Mouse (Mus musculus) heart, postnatal 36 days (tissue): ENCODE measurements around the gene Plcg1. TPM values are rescaled to one million over a fixed set of nuclear protein-coding genes. Genes with fewer than 3 reads are reported as not detected.

Experiments
- DNase-seq, 2 experiments: peaks; one replicate each; pipeline ENCODE4 v3.0.0; 2021 to 2022
- intact Hi-C: fragments of 180-260 bp; cut with DNase I; formaldehyde crosslinking; loops from one replicate; pipeline ENCODE4 v1.15.1; 2025
- total RNA-seq, 2 experiments: library from RNA; stranded (reverse); gene quantifications; 2 replicates each; pipeline ENCODE4 v1.2.3; 2021

Gene Plcg1
- total RNA-seq: 10 to 100 TPM; 56.7 to 73.1 TPM

DNA sequence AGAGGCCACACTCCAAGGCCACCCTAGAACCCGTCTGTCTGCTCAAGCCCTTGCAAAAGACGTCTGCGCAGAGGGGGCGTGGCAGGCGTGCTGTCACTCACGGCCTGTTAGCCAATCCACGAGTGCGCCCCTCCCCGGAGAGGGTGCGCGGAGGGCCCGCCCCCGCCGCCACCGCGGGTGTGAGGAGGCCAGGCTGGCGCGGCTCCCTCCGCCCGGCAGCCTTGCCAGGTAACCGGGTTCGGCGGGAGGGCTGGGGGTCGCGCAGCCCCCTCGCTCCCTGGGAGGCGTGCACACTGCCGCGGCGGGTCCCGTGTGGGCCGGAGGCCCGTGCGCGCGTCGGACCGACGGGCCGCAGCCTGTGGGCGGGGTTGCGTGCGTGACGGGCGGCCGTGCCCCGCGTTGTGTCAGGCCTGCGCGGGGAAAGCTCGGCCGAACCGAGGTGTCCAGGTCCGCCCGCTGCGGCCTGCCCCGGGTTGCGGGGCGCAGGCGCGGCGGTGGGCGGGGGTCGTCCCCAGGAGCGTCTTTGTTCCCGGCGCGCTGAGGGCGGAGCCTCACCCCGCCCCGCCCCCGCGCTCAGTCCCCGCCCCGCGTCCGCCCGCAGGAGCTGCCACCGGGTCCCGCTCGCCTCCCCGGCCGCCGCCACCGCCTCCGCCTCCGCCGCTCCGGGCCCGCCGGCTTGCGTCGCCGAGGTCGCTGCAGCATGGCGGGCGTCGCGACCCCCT lies at the start of gene Plcg1:
TSS of gene Plcg1 (plus strand) at position 184 of the 722 bp plus-strand sequence.
- intact Hi-C loops: loop anchor here (2.0 kb wide), 1 partner anchor 62 kb away; no protein-coding TSS in a partner anchor
- DNase-seq: peak; percentile 94 to 95

DNA sequence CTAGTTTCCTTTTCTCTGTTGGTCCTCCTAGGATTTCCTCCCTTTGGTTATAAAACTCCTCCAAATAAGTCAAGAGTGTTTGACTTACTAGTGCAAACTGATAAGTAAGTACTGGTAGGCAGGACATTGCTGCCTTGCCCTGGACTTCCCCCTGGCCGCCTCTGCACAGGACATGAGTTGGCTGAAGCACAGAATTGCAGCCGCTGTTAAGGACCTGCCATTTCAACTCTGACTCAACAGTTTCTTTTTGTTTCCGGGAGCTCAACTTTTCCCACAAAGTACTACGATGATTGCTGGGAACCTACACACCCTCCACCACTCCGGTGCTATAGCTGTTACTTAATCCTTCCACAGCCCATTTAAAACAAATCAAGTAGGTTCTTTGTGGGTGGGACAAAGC lies 30.8 kb upstream of the Plcg1 start:
- peak; percentile 56 to 59 for DNase-seq
- intact Hi-C loops: loop anchor here (2.0 to 5.0 kb wide), 3 partner anchors 53 to 98 kb away; no protein-coding TSS in a partner anchor

DNA sequence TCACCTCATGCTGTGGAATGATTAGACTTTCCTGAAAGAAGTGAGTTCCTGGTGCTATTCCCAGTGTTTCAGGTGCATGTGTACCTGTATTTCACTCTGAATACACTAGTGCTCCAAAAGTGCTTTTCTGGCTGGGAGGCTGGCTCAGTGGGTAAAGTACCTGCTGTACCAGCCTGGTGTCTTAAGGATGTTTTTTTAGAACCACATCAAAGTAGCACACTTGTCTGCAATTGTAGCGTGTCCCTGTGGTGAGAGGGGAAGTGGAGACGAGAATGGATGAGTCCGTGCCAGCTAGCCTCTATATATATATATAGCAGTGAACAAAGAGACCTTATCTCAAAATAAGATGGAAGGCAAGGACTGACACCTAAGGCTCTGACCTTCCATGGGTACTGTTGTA lies 29.5 kb upstream of the Plcg1 start:
- no peak for DNase-seq
- intact Hi-C loops: loop anchor here (2.0 to 5.0 kb wide), 3 partner anchors 55 to 99 kb away; no protein-coding TSS in a partner anchor

DNA sequence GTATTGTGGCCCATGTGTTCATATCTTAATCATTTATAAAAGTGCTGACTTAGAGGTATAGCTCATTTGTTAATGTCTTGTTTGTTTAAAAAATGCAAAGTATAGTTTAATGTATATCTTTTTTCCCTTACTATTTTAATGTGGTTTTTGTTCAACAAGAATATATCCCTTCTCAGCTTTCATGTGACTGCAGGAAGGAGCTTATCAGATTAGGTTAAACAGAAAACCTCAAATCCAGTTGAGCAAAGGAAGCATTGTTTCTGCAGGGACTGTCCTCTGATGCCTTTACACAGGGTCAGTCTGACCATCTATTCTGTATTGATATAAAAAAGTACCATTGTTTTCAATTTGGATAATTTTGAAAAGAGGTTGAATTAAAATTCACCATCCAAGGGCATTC lies 28.3 kb upstream of the Plcg1 start:
- no peak for DNase-seq

DNA sequence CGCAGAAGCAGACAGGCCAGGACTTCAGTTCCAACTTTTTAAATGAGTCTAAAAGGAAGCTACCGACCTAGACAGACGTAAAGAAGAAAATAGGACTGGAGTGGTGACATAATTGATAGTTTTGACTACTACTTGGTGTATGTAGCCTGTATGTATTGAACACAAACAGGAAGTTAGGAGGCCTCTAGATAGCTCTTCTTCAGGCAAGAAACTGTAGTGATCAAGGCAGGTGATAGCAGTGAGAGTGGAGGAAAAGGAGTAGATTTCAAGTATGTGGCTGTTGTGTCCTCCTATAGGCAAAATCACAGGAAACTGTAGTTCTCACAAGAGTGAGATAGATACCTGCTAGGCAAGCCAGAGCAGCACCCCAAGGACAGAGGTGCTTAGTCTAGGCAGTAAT lies 23.4 kb upstream of the Plcg1 start:
- no peak for DNase-seq
- intact Hi-C loops: no loop called here

More for the DNA sequence above, 28.3 kb upstream of the Plcg1 start:
- intact Hi-C loops: loop anchor here (5.0 kb wide), 2 partner anchors 86 to 101 kb away; no protein-coding TSS in a partner anchor

DNA sequence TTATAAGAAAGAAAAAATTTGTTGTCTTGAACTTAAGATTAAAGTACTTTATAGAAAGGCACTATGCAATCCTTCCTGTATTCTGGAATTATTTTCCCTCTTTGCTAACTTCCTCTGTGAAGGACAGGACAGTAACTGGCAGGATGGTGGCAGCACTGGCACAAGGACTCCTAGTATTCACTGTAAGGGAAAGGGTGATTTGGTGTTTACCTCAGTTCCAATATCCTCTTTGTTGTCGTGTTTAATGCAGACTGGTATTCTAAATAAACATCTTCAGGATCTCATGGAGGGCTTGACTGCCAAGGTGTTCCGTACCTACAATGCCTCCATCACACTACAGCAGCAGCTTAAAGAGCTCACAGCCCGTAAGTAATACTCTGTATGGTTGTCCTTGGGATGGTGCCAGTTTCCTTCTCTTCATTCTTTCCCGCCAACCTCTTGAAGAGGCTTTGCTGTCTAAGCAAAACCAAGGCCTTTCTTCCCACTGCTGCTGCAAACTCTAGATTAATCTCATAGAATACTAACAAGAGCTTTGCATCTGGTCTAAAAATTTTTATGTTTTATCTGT lies 15.6 kb upstream of the Plcg1 start:
- DNase-seq: no peak
- intact Hi-C loops: loop anchor here (5.0 kb wide), 2 partner anchors 103 to 118 kb away; no protein-coding TSS in a partner anchor

DNA sequence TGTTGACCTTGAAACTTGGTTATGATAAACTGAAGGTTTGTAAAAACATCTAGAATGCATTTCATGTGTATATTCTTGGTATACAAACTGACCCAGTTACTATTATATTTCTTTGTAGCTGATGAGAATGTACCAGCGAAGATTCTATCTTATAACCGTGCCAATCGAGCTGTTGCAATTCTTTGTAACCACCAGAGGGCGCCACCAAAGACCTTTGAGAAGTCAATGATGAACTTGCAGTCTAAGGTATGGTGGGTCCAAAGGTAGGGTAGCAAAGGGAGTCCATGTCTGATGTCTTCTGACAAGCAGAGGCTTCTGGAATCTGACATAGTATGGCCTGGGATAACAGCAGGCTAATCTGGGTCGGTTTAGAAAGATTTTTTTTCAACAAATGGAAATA lies 13.8 kb upstream of the Plcg1 start:
- DNase-seq: peak; percentile 52 to 61
- intact Hi-C loops: loop anchor here (5.0 kb wide), 2 partner anchors 105 to 120 kb away; no protein-coding TSS in a partner anchor

DNA sequence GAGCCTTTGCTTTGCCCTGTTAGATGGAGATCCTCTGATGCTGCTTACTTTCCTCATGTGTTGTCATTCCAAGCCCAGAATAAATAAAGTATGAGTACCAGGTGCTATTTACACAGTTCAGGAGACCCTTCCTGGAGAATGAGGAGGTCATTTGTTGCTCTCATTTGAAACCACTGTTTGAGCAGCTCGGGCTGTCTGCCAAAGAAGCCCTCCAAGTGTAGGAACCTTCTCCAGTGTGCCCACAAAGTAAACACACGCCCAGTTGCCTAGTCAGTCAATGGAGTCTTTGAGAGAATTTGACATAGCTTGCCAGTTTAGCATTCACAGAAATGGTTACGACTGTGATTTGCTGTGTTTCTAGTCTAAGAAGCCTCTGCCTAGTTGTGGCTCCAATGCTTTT lies 12.3 kb upstream of the Plcg1 start:
- intact Hi-C loops: loop anchor here (5.0 kb wide), 2 partner anchors 107 to 122 kb away; no protein-coding TSS in a partner anchor
- DNase-seq: no peak

DNA sequence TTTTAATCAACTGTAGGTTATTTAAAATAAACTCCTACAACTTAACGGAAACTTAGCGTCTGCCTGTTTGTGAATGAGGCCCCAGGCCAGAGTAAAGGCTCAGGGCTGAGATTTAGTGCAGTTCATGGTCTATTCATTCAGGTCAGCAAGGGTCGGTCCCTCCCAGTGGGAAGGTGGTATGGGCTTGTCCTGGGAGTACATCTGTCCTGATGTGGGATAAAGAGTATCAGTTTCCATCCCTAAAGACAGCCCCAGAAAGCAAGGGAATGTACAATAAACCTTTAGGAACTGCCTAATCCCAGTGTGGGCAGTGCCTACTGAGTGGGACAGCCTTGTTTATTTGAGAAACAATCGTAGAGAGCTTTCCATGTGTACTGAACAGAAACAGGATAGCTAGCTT lies 8.4 kb upstream of the Plcg1 start:
- no peak for DNase-seq
- intact Hi-C loops: no loop called here

DNA sequence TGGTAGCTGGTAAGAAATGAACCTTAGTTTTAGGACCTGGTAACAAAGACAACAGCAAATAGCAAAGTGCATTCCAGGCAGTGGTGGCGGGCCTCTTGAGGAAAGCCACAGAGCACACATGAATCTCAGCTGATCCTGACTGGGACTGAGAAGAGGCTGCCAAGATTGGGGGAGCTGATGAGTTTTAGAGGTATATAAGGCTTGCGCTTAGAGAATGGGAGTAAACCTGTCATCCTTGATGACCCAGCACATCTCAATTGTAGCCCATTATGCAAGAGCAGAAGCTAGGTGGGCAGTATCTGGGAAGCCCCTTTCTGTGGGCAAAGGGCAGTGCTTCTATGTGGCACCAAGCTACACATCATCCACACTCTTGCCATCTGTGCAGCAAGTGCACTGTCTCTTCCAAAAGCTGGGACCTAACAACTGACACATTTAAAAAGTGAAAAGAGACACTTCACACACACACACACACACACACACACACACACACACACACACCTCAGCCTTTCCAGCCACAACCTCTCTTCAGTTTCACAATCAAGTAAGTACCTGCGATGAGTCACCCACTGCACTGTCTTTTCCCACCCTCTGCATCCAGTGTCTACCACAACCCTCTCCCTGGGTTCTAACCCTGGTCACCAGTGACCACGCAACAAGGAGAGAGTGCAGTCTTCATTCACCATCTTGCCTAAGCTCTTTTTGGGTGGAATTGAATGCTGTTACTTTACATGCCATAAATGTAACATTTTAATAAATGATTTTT lies 7.3 kb upstream of the Plcg1 start:
- no peak for DNase-seq
- intact Hi-C loops: no loop called here

DNA sequence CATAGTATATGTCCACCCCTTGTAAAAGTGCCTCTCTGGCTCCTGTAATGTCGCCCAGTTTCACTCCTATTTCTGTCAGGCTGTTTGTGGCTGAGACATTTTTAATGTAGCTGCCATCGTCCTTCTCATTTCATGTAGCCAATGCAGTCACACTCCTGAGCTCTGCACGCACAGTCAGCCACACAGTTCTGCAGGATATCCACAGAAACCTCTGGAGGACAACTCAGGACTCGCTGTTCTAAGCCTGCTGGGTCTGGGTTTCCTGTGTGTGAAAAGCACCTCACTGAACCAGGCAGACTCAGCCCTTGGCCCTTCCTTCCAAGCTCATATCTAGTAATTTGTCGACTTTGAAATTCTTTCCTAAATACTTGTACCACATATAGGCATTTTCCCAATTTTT lies 6.6 kb upstream of the Plcg1 start:
- intact Hi-C loops: no loop called here
- no peak for DNase-seq

DNA sequence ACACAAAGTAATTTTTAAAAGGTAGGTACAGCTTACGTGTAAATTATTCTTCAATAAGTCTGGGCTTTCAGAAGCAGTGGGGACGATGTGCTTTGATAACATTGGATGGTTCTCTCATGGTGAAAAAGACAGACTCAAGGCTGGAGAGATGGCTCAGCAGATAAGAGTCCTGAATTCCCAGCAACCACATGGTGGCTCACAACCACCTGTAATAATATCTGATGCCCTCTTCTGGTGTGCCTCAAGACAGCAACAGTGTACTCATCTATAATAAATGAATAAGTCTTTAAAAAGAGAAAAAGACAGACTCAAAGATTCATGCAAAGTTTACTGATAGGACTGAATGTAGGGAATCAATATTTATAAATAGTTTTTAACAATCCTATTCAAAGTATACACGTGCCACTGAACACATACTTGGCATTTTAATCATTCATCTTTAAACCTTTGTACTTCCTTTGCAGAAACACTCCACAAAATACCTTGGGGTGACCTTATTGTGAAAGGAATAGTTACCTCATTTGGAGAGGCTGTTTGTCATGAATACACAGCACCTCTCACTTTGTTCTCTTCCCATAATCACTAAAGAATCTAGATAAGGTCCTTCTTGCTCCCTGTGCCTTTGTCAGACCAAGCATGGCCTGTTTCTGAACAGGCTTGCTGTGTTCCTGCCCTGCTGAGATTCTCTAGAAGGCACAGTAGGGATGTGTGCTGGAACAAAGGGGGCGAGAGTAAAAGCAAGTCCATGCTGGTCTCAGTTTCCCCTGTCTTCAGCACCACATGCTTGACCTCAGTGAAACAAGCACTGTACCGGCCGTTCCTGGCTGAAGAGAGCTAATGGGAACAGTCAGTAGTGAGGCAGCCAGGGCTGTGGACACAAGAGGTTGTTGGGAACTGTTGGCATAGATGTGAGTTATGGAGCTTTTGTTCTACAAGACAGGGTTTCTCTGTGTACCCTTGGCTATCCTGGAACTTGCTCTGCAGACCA lies 4.9 kb upstream of the Plcg1 start:
- DNase-seq: no peak
- intact Hi-C loops: no loop called here

DNA sequence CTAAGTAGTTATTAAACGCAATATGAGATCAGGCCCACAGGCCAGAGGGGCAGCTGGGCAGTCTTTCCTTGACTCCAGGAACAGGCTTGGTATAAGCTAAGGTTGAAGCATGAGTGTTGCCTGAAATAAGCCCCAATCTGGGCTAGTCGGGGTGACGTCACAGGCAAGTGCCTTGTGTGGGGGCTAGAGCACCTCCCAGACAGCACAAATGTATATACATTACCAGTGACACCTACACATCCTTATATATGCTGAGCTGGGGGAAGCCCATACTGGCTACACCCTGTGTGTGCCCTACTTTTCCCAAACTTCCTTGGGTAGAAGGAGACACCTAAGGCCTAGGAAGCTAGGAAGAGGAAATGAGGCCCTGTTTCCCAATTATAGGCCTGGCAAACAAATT lies 2.1 kb upstream of the Plcg1 start:
- intact Hi-C loops: no loop called here
- DNase-seq: no peak

DNA sequence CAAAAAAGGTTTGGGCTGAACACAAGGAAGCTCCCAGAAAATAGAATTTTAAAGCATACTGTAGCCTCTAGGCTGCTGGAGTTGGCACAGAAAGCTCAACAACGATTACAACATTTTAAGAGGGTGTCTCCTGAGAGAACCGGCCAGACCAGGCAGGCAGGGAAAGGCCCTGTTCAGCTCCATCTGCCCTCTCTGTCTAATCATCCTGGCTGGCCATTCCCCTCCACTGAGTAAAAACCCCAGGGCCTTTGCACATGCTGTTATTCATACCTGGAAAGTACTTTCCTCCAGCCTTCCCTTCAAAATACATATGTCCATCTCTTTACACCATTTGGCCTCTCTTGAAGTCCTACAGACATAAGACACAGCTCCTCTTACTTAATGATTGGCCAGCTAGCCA lies 1.7 kb upstream of the Plcg1 start:
- DNase-seq: no peak
- intact Hi-C loops: no loop called here

DNA sequence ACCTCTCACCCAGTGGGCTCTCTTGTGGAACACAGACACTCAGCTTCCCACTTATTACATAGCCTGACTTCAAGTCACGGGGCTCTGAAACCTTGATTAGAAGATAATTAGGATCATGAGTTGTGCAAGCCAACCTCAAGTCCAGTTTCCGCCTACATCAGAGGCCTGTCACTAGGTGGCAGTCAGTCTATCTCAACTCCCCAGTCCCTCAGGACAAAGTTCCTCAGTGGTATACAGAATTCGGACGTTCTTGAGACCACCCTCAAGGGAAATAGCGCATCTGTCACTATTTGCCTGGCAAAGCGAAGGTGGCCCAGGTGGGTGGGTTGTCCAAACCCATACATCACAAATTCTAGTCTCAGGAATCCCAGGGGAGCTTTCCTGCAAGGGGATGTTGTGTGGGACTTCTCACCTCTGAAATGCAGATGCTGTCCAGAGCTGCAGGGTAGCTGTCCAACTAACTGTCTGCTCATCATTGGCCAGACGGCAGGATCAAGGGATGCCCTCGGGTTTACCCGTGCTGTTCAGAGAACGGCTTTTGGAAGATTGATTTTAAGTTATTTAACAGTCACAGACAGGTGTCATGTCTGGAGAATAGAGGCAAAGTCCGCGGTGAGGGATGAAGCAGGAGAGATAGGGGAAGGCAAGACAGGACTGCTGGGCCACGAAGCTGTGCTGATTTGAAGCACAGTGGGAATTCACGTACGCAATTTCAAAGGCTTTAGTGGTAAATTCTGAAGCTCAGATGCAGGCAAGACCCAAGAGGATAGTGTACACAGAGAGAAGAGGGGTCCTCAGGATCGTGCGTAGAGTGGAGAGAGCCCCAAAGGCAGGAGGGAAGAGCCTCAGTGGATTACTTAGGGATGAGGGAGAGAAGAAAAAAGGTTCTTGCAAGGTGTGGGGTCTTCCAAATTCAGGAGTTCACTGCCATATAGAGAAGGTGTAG lies 976 bp upstream of the Plcg1 start:
- intact Hi-C loops: loop anchor here (2.0 kb wide), 1 partner anchor 63 kb away; no protein-coding TSS in a partner anchor
- no peak for DNase-seq

DNA sequence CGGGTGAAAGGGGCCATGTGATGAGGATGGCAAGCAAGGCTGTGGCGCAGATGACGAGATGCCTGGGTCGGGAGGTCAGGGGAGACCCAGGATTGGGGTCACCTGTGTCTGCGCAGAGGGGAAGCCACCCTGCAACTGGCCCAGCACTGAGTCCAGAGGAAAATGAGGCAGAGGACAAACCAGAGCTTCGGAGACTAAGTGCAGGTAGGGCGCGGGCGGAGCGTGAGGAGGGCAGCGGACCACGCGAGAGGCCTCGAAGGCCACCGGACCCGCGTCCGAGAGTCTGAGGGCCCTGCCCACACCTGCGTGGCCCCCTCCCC lies 343 bp upstream of the Plcg1 start:
- DNase-seq: no peak
- intact Hi-C loops: loop anchor here (2.0 kb wide), 1 partner anchor 62 kb away; no protein-coding TSS in a partner anchor

DNA sequence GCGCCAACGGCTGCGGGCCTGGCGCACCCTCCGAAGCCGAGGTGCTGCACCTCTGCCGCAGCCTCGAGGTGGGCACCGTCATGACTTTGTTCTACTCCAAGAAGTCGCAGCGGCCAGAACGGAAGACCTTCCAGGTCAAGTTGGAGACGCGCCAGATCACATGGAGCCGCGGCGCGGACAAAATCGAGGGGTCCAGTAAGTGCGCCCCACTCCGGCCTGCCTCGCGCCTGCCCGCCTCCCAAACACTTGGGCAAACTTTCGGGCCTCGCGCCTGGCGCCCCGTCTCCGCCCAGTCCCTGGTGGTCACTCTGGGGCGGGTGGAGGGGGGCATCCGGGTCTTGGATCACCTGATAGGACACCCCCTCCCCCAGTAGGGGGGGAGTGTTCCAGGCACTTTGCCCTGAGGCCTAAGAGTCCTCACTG lies 750 bp downstream of the Plcg1 start:
- intact Hi-C loops: loop anchor here (2.0 kb wide), 1 partner anchor 61 kb away; no protein-coding TSS in a partner anchor
- peak; percentile 75 to 82 for DNase-seq

DNA sequence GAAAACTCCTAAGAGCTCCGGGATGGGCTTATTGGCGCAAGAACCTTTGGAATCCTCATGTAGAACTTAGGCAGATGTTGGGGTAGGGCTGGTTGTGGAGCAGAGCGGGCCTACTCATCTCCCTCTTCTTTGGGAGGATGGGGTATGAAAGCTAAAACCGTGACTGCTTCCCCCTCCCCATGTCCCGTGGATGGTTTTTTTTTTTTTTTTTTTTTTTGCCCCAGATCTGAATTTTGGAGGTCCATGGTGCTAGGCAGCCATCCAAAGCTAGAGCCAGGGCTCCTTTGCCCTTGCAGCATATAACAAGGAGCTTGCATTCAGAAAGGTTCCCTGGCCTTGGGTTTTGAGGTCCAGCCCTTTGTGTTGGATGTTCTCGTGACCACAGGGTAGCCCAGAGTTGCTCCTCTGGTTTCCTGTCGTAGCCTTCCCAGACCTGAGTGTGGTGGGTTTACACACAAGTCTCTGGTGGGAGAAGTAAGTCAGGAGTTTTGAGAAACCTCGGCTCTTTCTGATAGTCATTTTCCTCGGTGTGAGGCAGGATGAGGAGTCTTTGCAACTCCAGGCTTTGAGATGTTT lies 1.4 kb downstream of the Plcg1 start:
- intact Hi-C loops: no loop called here
- DNase-seq: no peak

DNA sequence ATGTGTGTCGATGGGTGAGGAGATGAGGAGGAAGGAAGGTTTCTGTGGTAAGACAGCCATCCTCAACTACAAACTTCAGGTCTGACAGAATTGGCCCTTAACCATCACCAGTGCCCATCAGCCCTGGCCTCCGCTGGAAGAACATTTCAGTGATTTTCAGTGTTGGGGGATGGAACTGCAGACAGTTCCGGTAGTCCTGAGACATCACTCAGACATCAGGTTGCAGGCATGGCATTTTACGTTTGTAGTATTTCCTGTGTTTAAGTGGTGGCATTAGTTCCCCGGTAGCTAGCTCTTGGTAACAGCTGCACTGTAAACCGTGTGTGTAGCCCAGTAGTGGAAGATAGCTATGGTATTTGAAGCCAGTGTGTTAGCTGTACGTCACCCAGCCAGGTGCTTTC lies 2.0 kb downstream of the Plcg1 start:
- DNase-seq: no peak
- intact Hi-C loops: no loop called here
